Mouse (Mus musculus) ES-E14 (cell line): ENCODE measurements at regions not wholly inside any gene's neighbourhood (a gene's known extent, or its start where the extent isn't known, plus 50 kb on each side); places are given as distances from the start of the nearest gene placed in this dataset.

Experiments used
- CHD2 ChIP-seq: IDR thresholded peaks from 2 replicates; pipeline ENCODE4 v1.6.1; 2014; ENCODE audit warnings: mild to moderate bottlenecking, low read depth, low read length, inconsistent platforms
- HCFC1 ChIP-seq: IDR thresholded peaks from 2 replicates; pipeline ENCODE4 v1.6.1; 2012; ENCODE audit warnings: low read length, inconsistent platforms, borderline replicate concordance; ENCODE audit not compliant: insufficient read depth
- MAFK ChIP-seq: IDR thresholded peaks from 2 replicates; pipeline ENCODE4 v1.6.1; 2014; ENCODE audit warnings: mild to moderate bottlenecking, low read depth, low read length, inconsistent platforms; ENCODE audit not compliant: insufficient read depth
- ZC3H11A ChIP-seq: IDR thresholded peaks from 2 replicates; pipeline ENCODE4 v1.6.1; 2012; ENCODE audit warnings: low read depth, mild to moderate bottlenecking, inconsistent platforms, low read length, borderline replicate concordance
- ZNF384 ChIP-seq: IDR thresholded peaks from 2 replicates; pipeline ENCODE4 v1.6.1; 2012; ENCODE audit warnings: low read depth, low read length, inconsistent platforms

GRCm38 (mm10) chr3:149736069-149736468 is 745.7 kb upstream of the Adgrl2 start:
- TF ChIP-seq ZC3H11A (no peak), CHD2 (no peak), ZNF384 (no peak), MAFK (no peak), HCFC1 (no peak)
